Mouse (Mus musculus): ENCODE measurements at regions not wholly inside any gene's neighbourhood (a gene's known extent, or its start where the extent isn't known, plus 50 kb on each side); places are given as distances from the start of the nearest gene placed in this dataset.

GRCm38 (mm10) chr1:42232716-42233115 is 462.9 kb upstream of the Pou3f3 start:
- no peak for DNase-seq (ENCODE audit: low spot score in 2 of 2)

- no peak for DNase-seq (ENCODE audit: low spot score in 2 of 2)
Observed at GRCm38 (mm10) chr1:42233289-42233688, 462.3 kb upstream of the Pou3f3 start.

GRCm38 (mm10) chr1:42236466-42237010 is 459.0 kb upstream of the Pou3f3 start:
- DNase-seq (ENCODE audit: low spot score in 2 of 2) = no peak

- DNase-seq (ENCODE audit: low spot score in 2 of 2) = no peak
Observed at GRCm38 (mm10) chr1:42238408-42238807, 457.2 kb upstream of the Pou3f3 start.

GRCm38 (mm10) chr1:42241172-42241571 is 454.4 kb upstream of the Pou3f3 start:
- no peak for DNase-seq (ENCODE audit: low spot score in 2 of 2)

GRCm38 (mm10) chr1:42241601-42242220 is 453.9 kb upstream of the Pou3f3 start:
- DNase-seq (ENCODE audit: low spot score in 2 of 2) = no peak

GRCm38 (mm10) chr1:42242586-42243457 is 452.7 kb upstream of the Pou3f3 start:
- no peak for DNase-seq (ENCODE audit: low spot score in 2 of 2)

GRCm38 (mm10) chr1:42243458-42243855 is 452.1 kb upstream of the Pou3f3 start:
- DNase-seq (ENCODE audit: low spot score in 2 of 2) = no peak

- no peak for DNase-seq (ENCODE audit: low spot score in 2 of 2)
Observed at GRCm38 (mm10) chr1:42243878-42244277, 451.7 kb upstream of the Pou3f3 start.

- no peak for DNase-seq (ENCODE audit: low spot score in 2 of 2)
Observed at GRCm38 (mm10) chr1:42252386-42252785, 443.2 kb upstream of the Pou3f3 start.

GRCm38 (mm10) chr1:42253786-42254185 is 441.8 kb upstream of the Pou3f3 start:
- DNase-seq (ENCODE audit: low spot score in 2 of 2) = no peak

GRCm38 (mm10) chr1:42256911-42257595 is 438.5 kb upstream of the Pou3f3 start:
- no peak for DNase-seq (ENCODE audit: low spot score in 2 of 2)

GRCm38 (mm10) chr1:42257801-42258593 is 437.6 kb upstream of the Pou3f3 start:
- DNase-seq (ENCODE audit: low spot score in 2 of 2) = no peak

GRCm38 (mm10) chr1:42258594-42258910 is 437.0 kb upstream of the Pou3f3 start:
- DNase-seq (ENCODE audit: low spot score in 2 of 2) = no peak

GRCm38 (mm10) chr1:42259216-42259977 is 436.2 kb upstream of the Pou3f3 start:
- no peak for DNase-seq (ENCODE audit: low spot score in 2 of 2)

- no peak for DNase-seq (ENCODE audit: low spot score in 2 of 2)
Observed at GRCm38 (mm10) chr1:42260033-42260925, 435.3 kb upstream of the Pou3f3 start.

- no peak for DNase-seq (ENCODE audit: low spot score in 2 of 2)
Observed at GRCm38 (mm10) chr1:42261031-42261430, 434.5 kb upstream of the Pou3f3 start.

GRCm38 (mm10) chr1:42261800-42262199 is 433.8 kb upstream of the Pou3f3 start:
- no peak for DNase-seq (ENCODE audit: low spot score in 2 of 2)

- DNase-seq (ENCODE audit: low spot score in 2 of 2) = no peak
Observed at GRCm38 (mm10) chr1:42262606-42263005, 433.0 kb upstream of the Pou3f3 start.

- DNase-seq (ENCODE audit: low spot score in 2 of 2) = no peak
Observed at GRCm38 (mm10) chr1:42277130-42277529, 418.4 kb upstream of the Pou3f3 start.

Data from heart, adult 9 months (tissue).